Mouse (Mus musculus) liver, adult 2 months (tissue): Measurements from ENCODE around the gene Ccdc183. TPM values are rescaled to one million over a fixed set of nuclear protein-coding genes. Genes with fewer than 3 reads are reported as not detected.

ENCODE experiments used
- DNase-seq: peaks from one replicate; pipeline ENCODE4 v3.0.0-alpha.2; 2011; ENCODE audit warnings: low read depth, low spot score; ENCODE audit errors: extremely low read depth
- H3K27ac ChIP-seq: fragments of 200-500 bp; replicated peaks from 2 replicates; pipeline ENCODE4 v1.5.1; 2012; ENCODE audit warnings: low read depth, mild to moderate bottlenecking, control low read depth, inconsistent platforms, low read length; ENCODE audit not compliant: insufficient read depth
- H3K27me3 ChIP-seq: fragments of 200-500 bp; 2 replicates; pipeline ENCODE4 v1.6.1; 2012; ENCODE audit warnings: mild to moderate bottlenecking, moderate library complexity, low read length, inconsistent platforms; ENCODE audit not compliant: control insufficient read depth, insufficient read depth
- H3K36me3 ChIP-seq: fragments of 200-500 bp; 2 replicates; pipeline ENCODE4 v1.6.1; 2012; ENCODE audit warnings: low read length, inconsistent platforms; ENCODE audit not compliant: control insufficient read depth, insufficient read depth
- H3K4me1 ChIP-seq: fragments of 200-500 bp; 2 replicates; pipeline ENCODE4 v1.6.1; 2011; ENCODE audit warnings: low read length; ENCODE audit not compliant: control insufficient read depth, insufficient read depth
- H3K4me3 ChIP-seq: fragments of 200-500 bp; 2 replicates; pipeline ENCODE4 v1.5.1; 2011; ENCODE audit warnings: low read depth, mild to moderate bottlenecking, control low read depth, low read length, moderate library complexity; ENCODE audit not compliant: insufficient read depth
- H3K79me2 ChIP-seq: fragments of 200-500 bp; 2 replicates; pipeline ENCODE4 v1.6.1; 2012; ENCODE audit warnings: inconsistent platforms, mild to moderate bottlenecking, low read length, moderate library complexity; ENCODE audit not compliant: control insufficient read depth, insufficient read depth
- H3K9ac ChIP-seq: fragments of 200-500 bp; 2 replicates; pipeline ENCODE4 v1.6.1; 2012; ENCODE audit warnings: low read depth, mild to moderate bottlenecking, control low read depth, inconsistent platforms, low read length
- CTCF ChIP-seq: fragments of 200-500 bp; IDR thresholded peaks from 2 replicates; pipeline ENCODE4 v1.5.1; 2011; ENCODE audit warnings: low read depth, low read length, control low read depth
- POLR2A ChIP-seq: fragments of 200-500 bp; IDR thresholded peaks from 2 replicates; pipeline ENCODE4 v1.6.1; 2011; ENCODE audit warnings: low read length, control low read depth; ENCODE audit not compliant: insufficient read depth; ENCODE audit errors: extremely low read depth
- WGBS: fragments of 180-500 bp; shearing (Covaris S2); methylation state at CpG from one replicate; pipeline ENCODE4 v1.1.7; 2018; 5-methylcytosine and 5-hydroxymethylcytosine counted together
- polyA plus RNA-seq: library from polyadenylated mRNA; depleted of rRNA; stranded (reverse); fragments of >200 nt; gene quantifications from 2 replicates; pipeline ENCODE4 v1.2.3, GENCODE M21; 2012
- total RNA-seq: library from RNA; depleted of rRNA; stranded (reverse); fragments of >200 nt; gene quantifications from 2 replicates; pipeline ENCODE4 v1.2.3, GENCODE M21; 2014

Gene Ccdc183
- total and polyA plus RNA-seq, 2 experiments, result under 0.01 to 0.06 TPM

DNA sequence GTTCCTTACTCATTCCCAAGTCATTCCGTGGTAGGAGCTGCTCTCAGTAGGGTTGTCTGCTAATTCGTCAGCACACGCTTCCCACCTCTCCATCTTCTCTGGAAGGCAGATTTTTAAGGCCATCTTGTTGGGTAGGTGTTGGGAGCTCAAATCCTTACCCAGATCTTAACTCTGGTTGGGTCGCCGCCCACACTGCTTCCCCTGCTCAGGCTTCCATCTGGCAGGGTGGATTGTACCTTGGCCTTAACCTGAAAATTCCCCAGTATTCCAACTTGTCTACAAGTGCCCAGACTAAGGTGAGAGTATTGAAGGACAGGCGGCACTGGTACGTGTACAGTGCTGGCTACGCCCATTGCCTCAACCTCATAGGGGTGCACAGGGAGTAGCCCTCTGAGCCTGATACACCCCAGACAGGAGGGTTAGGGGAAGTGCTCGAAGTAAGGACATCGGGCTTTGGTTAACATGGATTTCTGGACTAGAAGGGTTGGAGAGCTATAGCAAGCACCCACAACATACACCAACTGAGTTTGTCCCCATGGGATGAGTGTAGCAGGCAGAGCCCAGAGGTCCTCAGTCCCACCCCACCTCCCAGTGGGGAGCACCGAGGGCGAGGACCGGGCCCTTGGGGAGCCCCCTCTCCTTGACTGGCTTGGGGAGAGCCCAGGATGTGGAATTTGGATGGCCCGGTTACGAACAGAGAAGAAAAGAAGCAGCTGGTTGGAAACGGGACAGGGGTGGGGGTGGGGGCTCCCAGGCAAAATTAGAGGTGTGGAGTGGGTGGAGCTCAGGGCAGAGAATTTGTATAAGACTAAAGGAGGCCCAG lies 41.2 kb downstream of the Ccdc183 start:
- TF ChIP-seq POLR2A (no peak), CTCF (no peak)

DNA sequence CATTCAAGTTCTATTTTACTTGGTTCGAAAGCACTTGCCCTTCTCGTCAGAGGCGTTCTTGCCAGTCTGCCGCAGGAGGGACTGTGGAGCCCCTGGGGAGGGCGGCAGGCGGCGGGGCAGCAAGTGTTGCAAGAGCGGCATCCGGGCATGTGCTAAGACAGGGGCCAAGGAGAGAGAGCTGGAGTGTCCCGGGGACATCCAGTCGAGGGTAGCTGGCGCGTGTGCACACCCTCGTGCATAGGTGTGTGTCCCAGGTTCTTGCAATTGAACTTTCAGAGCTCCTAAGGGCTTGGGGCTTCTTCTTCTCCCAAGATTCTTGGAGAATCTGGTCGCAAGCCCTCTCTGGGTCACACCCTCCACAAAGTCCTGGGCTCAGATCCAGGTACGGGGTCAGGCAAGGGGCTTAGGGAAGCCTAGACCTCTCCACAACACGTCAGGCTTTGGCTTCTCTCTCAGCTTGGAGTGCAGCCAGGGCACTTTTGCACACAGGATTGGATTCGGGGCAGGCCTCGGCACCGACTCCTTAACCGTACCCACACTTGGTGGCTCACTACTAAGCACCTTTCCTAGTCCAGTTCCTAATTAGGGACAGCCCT lies 41.9 kb downstream of the Ccdc183 start:
- peaks cover 8% of the 10 kb centered on the region for H3K4me1 ChIP-seq
- WGBS, result 13% methylated on average over 21 of the region's 21 CpGs
- no peak for DNase-seq
- TF ChIP-seq CTCF (no peak), POLR2A (no peak)
- no peaks in the 10 kb centered on the region for H3K36me3 ChIP-seq
- H3K79me2 ChIP-seq, result no peaks in the 10 kb centered on the region
- peaks cover 30% of the 10 kb centered on the region for H3K27me3 ChIP-seq
- H3K4me3 ChIP-seq, result peak overlapping the region; percentile 54
- no peak overlapping the region for H3K27ac ChIP-seq
- H3K9ac ChIP-seq, result peak overlapping the region; percentile 63

More for the DNA sequence above, 41.2 kb downstream of the Ccdc183 start:
- H3K36me3 ChIP-seq, result no peaks in the 10 kb centered on the region
- no peak overlapping the region for H3K27ac ChIP-seq
- WGBS, result 89% methylated on average over 16 of the region's 16 CpGs
- peaks cover 30% of the 10 kb centered on the region for H3K27me3 ChIP-seq
- no peak overlapping the region for H3K9ac ChIP-seq
- DNase-seq, result no peak
- no peak overlapping the region for H3K4me3 ChIP-seq
- H3K79me2 ChIP-seq, result no peaks in the 10 kb centered on the region
- peaks cover 9% of the 10 kb centered on the region for H3K4me1 ChIP-seq

DNA sequence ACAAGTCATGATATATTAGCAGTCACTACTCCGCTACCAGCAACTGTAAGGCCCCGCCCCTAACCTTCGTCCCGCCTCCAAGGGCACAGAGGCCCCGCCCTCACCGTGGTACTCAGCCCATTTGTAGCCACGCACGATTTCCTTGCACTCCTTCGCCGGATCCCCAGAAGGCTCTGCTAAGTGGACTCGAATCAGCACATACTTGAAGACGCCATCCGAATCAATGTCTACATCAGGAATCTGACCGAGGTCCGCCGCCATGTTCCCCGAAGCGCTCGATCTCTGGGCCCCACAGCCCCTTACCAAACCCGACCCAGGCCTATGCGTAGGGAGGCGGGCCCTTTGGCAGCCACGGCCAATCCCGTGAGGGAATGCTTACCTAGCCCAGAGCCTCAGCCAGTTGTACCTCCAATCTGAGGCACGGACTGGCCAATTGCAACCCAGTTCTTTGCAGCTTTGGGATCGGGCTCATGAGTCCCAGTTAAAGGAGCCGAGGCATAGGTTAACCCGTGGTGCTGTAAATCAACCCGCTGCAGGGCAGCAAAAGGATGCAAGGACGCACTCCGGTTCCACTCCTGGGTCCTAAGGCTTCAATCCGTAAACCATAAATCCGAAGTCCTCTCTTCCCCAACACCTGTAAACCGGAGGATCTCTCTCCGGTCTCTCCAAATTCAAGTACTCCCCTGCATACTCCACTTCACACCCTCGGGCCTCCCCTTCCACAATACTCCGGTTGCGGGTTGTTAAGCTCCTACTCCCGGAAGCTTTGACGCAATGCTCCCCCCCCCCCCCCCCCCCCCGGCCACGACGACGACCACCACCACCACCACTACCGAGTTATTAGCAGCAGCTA lies 42.7 kb downstream of the Ccdc183 start, which contains the start of the genes Mamdc4 and Phpt1:
Gene Mamdc4 (minus strand): TSS at position 267 of the 853 bp plus-strand sequence.
Gene Phpt1 (minus strand): TSS at position 646 of the 853 bp plus-strand sequence.
- peaks cover 28% of the 10 kb centered on the region for H3K27me3 ChIP-seq
- peak within 1 kb of the TSS; percentile 65 for H3K4me3 ChIP-seq
- peak within 1 kb of the TSS; percentile 70 for H3K9ac ChIP-seq
- peak; percentile 97 for DNase-seq
- peak within 1 kb of the TSS; percentile 69 for H3K27ac ChIP-seq
- no peaks in the 10 kb centered on the region for H3K79me2 ChIP-seq
- under 1% methylated on average over 45 of the region's 45 CpGs for WGBS
- TF ChIP-seq POLR2A (0 out of 2 replicates have a peak, but pooled peaks have one; percentile 32), CTCF (no peak)
- H3K36me3 ChIP-seq, result no peaks in the 10 kb centered on the region
- H3K4me1 ChIP-seq, result peaks cover 8% of the 10 kb centered on the region

DNA sequence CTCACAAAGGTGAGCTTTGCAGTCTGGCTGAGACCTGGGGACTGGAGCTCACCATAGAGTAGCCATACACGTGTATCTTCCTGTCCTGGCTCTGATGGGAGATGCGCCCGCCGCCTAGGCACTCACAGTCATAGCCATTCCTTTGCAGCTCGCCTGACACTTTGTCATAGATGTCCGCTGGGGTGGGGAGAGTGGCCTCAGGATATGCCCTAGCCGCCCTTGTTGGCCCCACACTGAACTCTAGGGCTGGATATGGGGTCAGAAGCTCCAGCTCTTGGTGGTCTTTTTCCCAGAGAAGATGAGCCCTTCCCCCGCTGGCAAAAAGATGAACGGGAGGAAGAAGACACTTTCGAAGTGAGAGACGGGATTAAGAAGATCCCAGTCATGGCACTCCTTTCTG lies 43.3 kb downstream of the Ccdc183 start:
- peak overlapping the region; percentile 38 for H3K9ac ChIP-seq
- no peaks in the 10 kb centered on the region for H3K79me2 ChIP-seq
- H3K27me3 ChIP-seq, result peaks cover 22% of the 10 kb centered on the region
- no peak for DNase-seq
- H3K4me1 ChIP-seq, result peaks cover 8% of the 10 kb centered on the region
- TF ChIP-seq POLR2A (no peak), CTCF (no peak)
- peak overlapping the region; percentile 65 for H3K4me3 ChIP-seq
- WGBS, result 9% methylated on average over 11 of the region's 11 CpGs
- H3K36me3 ChIP-seq, result no peaks in the 10 kb centered on the region
- H3K27ac ChIP-seq, result no peak overlapping the region

DNA sequence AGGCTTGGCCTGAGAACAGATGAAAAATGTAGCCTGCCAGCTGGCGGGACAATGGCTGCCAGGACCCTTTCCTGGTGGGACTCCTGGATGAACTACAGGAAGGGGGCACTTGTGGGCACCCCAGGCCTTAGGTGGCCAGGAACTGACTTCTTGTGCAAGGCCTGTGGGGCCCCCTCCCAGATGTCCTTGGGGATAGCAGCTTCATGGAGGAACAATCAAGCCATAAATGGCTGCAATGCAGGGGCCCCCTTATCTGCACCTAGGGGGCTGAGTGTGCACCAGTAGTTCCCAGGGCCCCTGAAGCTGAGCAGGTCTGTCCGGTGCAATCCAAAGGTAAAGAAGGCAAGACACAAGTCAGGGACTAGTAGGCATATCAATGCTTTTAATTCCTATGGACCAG lies 44.4 kb downstream of the Ccdc183 start:
- no peak for TF ChIP-seq CTCF
- no peak for TF ChIP-seq POLR2A
- Histone ChIP-seq H3K36me3 (no peaks in the 10 kb centered on the region), H3K4me3 (no peak overlapping the region), H3K4me1 (peaks cover 8% of the 10 kb centered on the region), H3K9ac (no peak overlapping the region), H3K27me3 (peaks cover 11% of the 10 kb centered on the region), H3K27ac (no peak overlapping the region), H3K79me2 (no peaks in the 10 kb centered on the region)
- 98% methylated on average over 2 of the region's 2 CpGs for WGBS
- DNase-seq, result no peak
